Mouse (Mus musculus): ENCODE results near the gene H6pd.

H6pd gene

DNA sequence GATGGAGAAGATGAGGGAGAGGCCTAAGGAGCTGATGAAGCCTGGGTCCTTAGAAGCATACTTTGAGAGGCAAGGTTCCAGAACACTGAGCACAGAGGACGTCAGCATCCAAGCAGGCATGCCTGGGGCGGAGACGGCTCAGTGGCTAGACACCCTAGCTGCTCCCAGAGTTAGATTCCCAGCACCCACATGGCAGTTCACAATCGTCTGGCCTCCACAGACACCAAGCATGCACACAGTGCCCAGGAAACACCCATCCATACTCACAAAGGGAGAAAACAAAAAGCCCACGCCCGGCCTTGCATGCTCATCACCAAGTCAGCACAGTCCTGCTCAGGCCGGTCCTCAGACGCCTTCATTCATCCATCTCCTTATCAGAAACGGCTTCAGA lies 9.3 kb downstream of the H6pd start:
- Histone ChIP-seq H3K27me3 (ENCODE audit: insufficient read depth, low read length) (no peaks in the 10 kb centered on the region), H3K4me3 (replicated peaks; ENCODE audit: low read length) (no peak overlapping the region), H3K9me3 (ENCODE audit: low read length) (no peaks in the 10 kb centered on the region), H3K4me1 (replicated peaks; ENCODE audit: low read depth, low read length) (peaks cover 81% of the 10 kb centered on the region), H3K36me3 (ENCODE audit: insufficient read depth, low read length) (no peaks in the 10 kb centered on the region; the same call in 1 of the 2 replicates)
- TF ChIP-seq NANOG (IDR thresholded peaks at IDR 0.05; ENCODE audit: borderline replicate concordance, low read length) (no peak), POU5F1 (IDR thresholded peaks at IDR 0.05; ENCODE audit: borderline replicate concordance, low read length) (no peak), CTCF (conservative IDR thresholded peaks at IDR 0.05; ENCODE audit: low read length) (no peak)

DNA sequence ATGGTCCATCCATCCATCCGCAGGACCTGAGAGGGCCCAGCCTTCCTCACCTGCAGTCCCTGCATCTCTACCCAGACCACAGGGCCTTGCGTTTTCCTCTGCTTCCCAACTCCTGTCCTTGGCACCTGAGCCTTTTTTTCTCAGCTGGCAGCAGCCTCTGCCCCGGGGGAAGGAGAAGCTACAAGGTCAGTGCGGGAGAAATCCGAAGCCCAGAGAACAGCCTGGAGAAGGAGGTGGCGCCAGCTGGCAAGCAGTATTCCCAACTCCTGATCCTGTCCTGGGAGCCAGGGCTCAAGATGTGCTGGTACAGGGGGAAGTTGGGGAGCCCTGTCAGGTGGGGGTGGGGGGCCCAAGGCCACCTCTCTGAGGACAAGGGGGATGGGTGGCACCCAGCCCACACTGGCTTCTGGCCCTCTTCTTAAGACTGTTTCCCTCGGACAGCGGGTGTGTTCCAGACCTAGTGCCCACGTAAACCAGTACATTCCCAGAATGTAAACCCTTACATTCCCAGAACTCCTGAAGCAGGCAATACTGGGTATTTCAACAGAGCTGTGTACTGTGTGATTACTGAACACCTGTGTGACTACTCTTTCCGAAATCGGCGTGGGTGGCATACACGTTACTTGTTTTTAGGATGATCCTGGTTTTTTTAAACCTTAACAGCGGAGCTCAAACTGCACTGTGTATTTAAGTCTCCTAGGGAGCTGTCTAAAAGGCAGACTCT lies 9.9 kb downstream of the H6pd start:
- Histone ChIP-seq H3K9me3 (ENCODE audit: low read length) (no peaks in the 10 kb centered on the region), H3K4me3 (replicated peaks; ENCODE audit: low read length) (no peak overlapping the region), H3K36me3 (ENCODE audit: insufficient read depth, low read length) (no peaks in the 10 kb centered on the region; the same call in 1 of the 2 replicates), H3K4me1 (replicated peaks; ENCODE audit: low read depth, low read length) (peaks cover 82% of the 10 kb centered on the region), H3K27me3 (ENCODE audit: insufficient read depth, low read length) (no peaks in the 10 kb centered on the region)
- TF ChIP-seq NANOG (IDR thresholded peaks at IDR 0.05; ENCODE audit: borderline replicate concordance, low read length) (no peak), CTCF (conservative IDR thresholded peaks at IDR 0.05; ENCODE audit: low read length) (no peak), POU5F1 (IDR thresholded peaks at IDR 0.05; ENCODE audit: borderline replicate concordance, low read length) (no peak)

DNA sequence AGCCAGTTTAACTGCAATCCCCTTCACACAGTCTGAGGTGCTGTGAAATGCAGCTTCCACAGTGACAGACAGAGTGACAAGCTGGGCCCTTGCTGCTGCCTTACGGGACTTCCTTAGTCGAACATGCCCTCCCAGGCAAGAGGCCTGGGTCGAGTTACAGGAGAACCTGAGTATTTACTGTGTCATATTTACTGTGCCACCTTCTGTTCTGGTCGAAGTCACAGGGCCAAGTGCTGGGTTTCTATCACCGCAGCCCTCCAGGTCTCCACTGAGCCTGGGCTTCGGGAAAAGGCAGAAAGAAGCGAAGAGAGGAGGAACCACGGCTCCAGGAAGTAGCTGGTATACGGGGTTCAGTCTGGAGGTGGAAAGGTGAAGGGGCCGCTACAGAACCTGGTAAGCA lies 10.8 kb downstream of the H6pd start:
- Histone ChIP-seq H3K9me3 (ENCODE audit: low read length) (no peaks in the 10 kb centered on the region), H3K4me3 (replicated peaks; ENCODE audit: low read length) (no peak overlapping the region), H3K27me3 (ENCODE audit: insufficient read depth, low read length) (no peaks in the 10 kb centered on the region), H3K4me1 (replicated peaks; ENCODE audit: low read depth, low read length) (peaks cover 77% of the 10 kb centered on the region), H3K36me3 (ENCODE audit: insufficient read depth, low read length) (no peaks in the 10 kb centered on the region; the same call in 1 of the 2 replicates)
- TF ChIP-seq CTCF (conservative IDR thresholded peaks at IDR 0.05; ENCODE audit: low read length) (no peak), NANOG (IDR thresholded peaks at IDR 0.05; ENCODE audit: borderline replicate concordance, low read length) (no peak), POU5F1 (IDR thresholded peaks at IDR 0.05; ENCODE audit: borderline replicate concordance, low read length) (no peak)

DNA sequence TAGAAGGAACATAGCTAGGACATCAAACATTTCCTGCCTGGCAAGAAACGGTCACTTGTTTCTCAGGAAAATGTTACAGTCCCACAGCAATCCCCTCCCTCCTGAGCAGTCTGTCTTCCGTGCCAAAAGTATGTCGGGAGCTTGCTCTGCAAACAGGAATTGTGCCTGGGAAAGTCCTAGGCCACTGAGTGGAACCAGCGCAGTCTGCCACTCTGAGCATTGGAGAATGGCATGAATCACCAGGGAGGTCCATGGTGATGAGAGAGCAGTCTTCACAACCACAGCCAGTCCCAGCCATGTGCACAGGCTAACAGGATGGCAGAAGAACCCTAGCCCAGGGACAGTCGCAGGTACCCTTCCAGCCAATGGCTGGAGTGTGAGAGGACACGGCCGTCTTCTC lies 12.4 kb downstream of the H6pd start:
- TF ChIP-seq CTCF (conservative IDR thresholded peaks at IDR 0.05; ENCODE audit: low read length) (no peak), NANOG (IDR thresholded peaks at IDR 0.05; ENCODE audit: borderline replicate concordance, low read length) (no peak), POU5F1 (IDR thresholded peaks at IDR 0.05; ENCODE audit: borderline replicate concordance, low read length) (no peak)
- peaks cover 73% of the 10 kb centered on the region for H3K4me1 ChIP-seq (replicated peaks; ENCODE audit: low read depth, low read length)

DNA sequence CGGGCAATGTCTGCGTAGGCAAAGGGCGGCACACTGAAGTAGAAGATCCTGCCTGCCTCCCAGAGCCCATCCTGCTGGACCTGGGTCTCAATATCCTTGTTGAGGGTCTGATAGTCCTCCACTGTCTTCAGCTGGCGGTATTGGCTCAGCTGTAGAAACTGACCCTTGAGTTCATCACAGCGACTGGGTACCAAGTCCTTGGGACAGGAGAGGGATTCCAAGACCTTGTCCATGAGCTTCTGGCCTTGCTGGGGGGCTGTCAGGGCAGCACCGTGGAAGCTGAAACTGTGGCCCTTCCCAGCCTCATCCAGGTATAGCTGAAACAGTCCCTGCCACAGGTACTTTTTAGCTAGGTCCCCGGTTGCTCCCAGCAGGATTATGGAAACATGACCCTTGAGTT lies 12.9 kb downstream of the H6pd start:
- Histone ChIP-seq H3K27me3 (ENCODE audit: insufficient read depth, low read length) (no peaks in the 10 kb centered on the region), H3K9me3 (ENCODE audit: low read length) (no peaks in the 10 kb centered on the region), H3K4me3 (replicated peaks; ENCODE audit: low read length) (no peak overlapping the region), H3K36me3 (ENCODE audit: insufficient read depth, low read length) (no peaks in the 10 kb centered on the region; the same call in 1 of the 2 replicates), H3K4me1 (replicated peaks; ENCODE audit: low read depth, low read length) (peaks cover 73% of the 10 kb centered on the region)
- no peak for TF ChIP-seq POU5F1 (IDR thresholded peaks at IDR 0.05; ENCODE audit: borderline replicate concordance, low read length)
- TF ChIP-seq CTCF (conservative IDR thresholded peaks at IDR 0.05; ENCODE audit: low read length) = no peak
- TF ChIP-seq NANOG (IDR thresholded peaks at IDR 0.05; ENCODE audit: borderline replicate concordance, low read length) = no peak

More for the DNA sequence above, 12.4 kb downstream of the H6pd start:
- H3K4me3 ChIP-seq (replicated peaks; ENCODE audit: low read length) = no peak overlapping the region
- no peaks in the 10 kb centered on the region; the same call in 1 of the 2 replicates for H3K36me3 ChIP-seq (ENCODE audit: insufficient read depth, low read length)
- H3K9me3 ChIP-seq (ENCODE audit: low read length) = no peaks in the 10 kb centered on the region
- H3K27me3 ChIP-seq (ENCODE audit: insufficient read depth, low read length) = no peaks in the 10 kb centered on the region

DNA sequence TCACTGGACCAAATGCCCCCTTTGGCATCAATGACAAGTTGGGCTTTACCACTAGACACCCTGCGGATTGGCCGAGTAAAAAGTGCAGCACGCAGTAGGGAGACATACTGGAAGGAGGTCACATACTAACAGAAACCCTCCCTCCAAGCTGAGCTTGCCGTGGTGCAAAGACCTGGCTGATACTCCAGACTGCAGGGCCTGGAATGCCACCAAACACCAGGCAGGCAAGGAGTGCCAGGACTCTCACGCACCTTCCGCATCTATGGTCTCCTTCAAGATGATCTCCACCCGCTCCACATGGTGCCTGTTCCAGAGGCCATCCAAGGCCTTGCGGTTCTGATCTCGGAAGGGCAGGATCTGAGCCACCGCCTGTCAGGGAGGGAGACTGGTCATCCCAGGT lies 14.6 kb downstream of the H6pd start:
- no peak overlapping the region for H3K4me3 ChIP-seq (replicated peaks; ENCODE audit: low read length)
- no peaks in the 10 kb centered on the region for H3K27me3 ChIP-seq (ENCODE audit: insufficient read depth, low read length)
- no peaks in the 10 kb centered on the region; the same call in 1 of the 2 replicates for H3K36me3 ChIP-seq (ENCODE audit: insufficient read depth, low read length)
- TF ChIP-seq NANOG (IDR thresholded peaks at IDR 0.05; ENCODE audit: borderline replicate concordance, low read length) (no peak), POU5F1 (IDR thresholded peaks at IDR 0.05; ENCODE audit: borderline replicate concordance, low read length) (no peak), CTCF (conservative IDR thresholded peaks at IDR 0.05; ENCODE audit: low read length) (no peak)
- H3K4me1 ChIP-seq (replicated peaks; ENCODE audit: low read depth, low read length) = peaks cover 73% of the 10 kb centered on the region
- no peaks in the 10 kb centered on the region for H3K9me3 ChIP-seq (ENCODE audit: low read length)

DNA sequence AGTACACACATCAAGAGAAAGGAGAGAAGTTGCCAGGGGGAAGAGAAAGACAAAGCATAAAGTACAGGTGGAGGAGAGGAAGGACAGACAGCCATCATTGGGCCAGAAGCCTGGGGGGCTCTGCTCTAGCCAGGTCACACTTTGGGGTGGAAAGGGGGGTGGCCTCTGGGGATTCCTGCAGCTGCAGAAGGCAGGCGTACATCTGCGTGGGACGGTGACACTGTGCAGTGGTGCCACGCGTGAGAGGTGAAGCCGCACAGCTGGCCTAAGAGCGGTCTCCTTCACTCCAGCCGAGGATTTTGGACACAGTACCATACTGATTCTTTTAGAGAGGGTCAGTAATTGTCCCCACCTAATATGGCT lies 16.2 kb downstream of the H6pd start:
- no peaks in the 10 kb centered on the region for H3K9me3 ChIP-seq (ENCODE audit: low read length)
- no peaks in the 10 kb centered on the region; the same call in 1 of the 2 replicates for H3K36me3 ChIP-seq (ENCODE audit: insufficient read depth, low read length)
- peaks cover 66% of the 10 kb centered on the region for H3K4me1 ChIP-seq (replicated peaks; ENCODE audit: low read depth, low read length)
- TF ChIP-seq NANOG (IDR thresholded peaks at IDR 0.05; ENCODE audit: borderline replicate concordance, low read length) (no peak), POU5F1 (IDR thresholded peaks at IDR 0.05; ENCODE audit: borderline replicate concordance, low read length) (no peak), CTCF (conservative IDR thresholded peaks at IDR 0.05; ENCODE audit: low read length) (no peak)
- no peaks in the 10 kb centered on the region for H3K27me3 ChIP-seq (ENCODE audit: insufficient read depth, low read length)
- H3K4me3 ChIP-seq (replicated peaks; ENCODE audit: low read length) = no peak overlapping the region

DNA sequence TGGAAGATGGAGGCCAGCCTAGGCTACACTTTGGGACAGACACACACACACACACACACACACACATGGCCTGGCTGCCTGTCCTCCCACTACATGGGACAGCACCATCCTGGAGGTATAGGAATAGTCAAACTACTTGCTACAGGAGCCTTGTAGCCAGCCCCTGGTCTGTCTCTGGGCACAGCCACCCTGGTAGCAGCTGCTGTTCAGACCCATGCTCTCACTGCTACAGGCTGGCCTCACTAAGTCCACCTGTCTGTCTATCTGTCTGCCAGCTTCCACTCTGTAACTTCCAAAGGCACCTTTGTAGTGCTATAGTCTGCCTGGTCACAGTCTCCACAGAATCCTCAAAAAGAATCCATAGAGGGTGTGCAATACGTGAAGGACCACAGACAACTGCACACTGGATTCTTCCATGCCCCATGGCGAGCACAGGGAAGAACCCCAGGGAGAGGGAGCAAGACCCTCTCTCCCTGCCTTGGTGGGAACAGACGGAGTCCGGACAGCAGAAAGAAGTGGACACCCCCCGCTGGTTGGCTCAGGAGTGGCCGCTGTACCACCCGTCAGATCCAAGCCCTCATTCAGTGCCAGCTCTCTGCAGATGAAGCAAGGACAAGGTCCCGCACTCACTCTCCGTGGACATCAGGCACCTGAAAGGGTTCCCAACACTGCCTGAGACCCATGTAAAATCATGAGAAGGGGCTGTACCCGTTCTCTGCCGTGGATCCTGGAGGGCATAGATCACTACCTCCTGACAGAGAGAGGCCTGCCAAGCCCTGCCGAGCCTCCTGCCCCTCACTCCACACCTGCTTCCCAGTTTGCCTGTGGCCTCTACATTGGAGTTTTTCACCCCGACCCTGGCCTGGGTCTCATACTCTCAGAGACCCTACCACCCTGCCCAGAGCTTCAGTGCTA lies 16.8 kb downstream of the H6pd start:
- H3K4me3 ChIP-seq (replicated peaks; ENCODE audit: low read length) = no peak overlapping the region
- no peaks in the 10 kb centered on the region; the same call in 1 of the 2 replicates for H3K36me3 ChIP-seq (ENCODE audit: insufficient read depth, low read length)
- TF ChIP-seq POU5F1 (IDR thresholded peaks at IDR 0.05; ENCODE audit: borderline replicate concordance, low read length) (no peak), NANOG (IDR thresholded peaks at IDR 0.05; ENCODE audit: borderline replicate concordance, low read length) (no peak), CTCF (conservative IDR thresholded peaks at IDR 0.05; ENCODE audit: low read length) (no peak)
- H3K9me3 ChIP-seq (ENCODE audit: low read length) = no peaks in the 10 kb centered on the region
- peaks cover 65% of the 10 kb centered on the region for H3K4me1 ChIP-seq (replicated peaks; ENCODE audit: low read depth, low read length)
- H3K27me3 ChIP-seq (ENCODE audit: insufficient read depth, low read length) = no peaks in the 10 kb centered on the region

All from E14TG2a.4 (cell line).